Mouse (Mus musculus) kidney, embryonic 15.5 days (tissue): Measurements from ENCODE around the gene Fam172a. TPM values are rescaled to one million over a fixed set of nuclear protein-coding genes. Genes with fewer than 3 reads are reported as not detected.

Experiments
- ATAC-seq: fragments of 200-750 bp; cut with Nextera tagmentation; replicated peaks from 2 replicates; pipeline ENCODE4 v1.8.0; 2017; ENCODE audit warnings: moderate TSS enrichment; ENCODE audit not compliant: low FRiP score
- H3K27ac ChIP-seq: fragments of 300-500 bp; sonication (generic); 2 replicates; pipeline ENCODE4 v1.5.1; 2015; ENCODE audit warnings: mild to moderate bottlenecking, inconsistent platforms
- H3K27me3 ChIP-seq: fragments of 300-500 bp; sonication (generic); 2 replicates; pipeline ENCODE4 v1.6.1; 2015; ENCODE audit warnings: inconsistent platforms
- H3K36me3 ChIP-seq: fragments of 300-500 bp; sonication (generic); 2 replicates; pipeline ENCODE4 v1.6.1; 2015; ENCODE audit warnings: inconsistent platforms
- H3K4me1 ChIP-seq: fragments of 300-500 bp; sonication (generic); 2 replicates; pipeline ENCODE4 v1.6.1; 2015; ENCODE audit warnings: inconsistent platforms
- H3K4me2 ChIP-seq: fragments of 300-500 bp; sonication (generic); 2 replicates; pipeline ENCODE4 v1.6.1; 2015; ENCODE audit warnings: moderate library complexity, mild to moderate bottlenecking, inconsistent platforms
- H3K4me3 ChIP-seq: fragments of 300-500 bp; sonication (generic); replicated peaks from 2 replicates; pipeline ENCODE4 v1.5.1; 2015; ENCODE audit warnings: mild to moderate bottlenecking, inconsistent platforms
- H3K9ac ChIP-seq: fragments of 300-500 bp; sonication (generic); 2 replicates; pipeline ENCODE4 v1.6.1; 2015; ENCODE audit warnings: mild to moderate bottlenecking, inconsistent platforms
- H3K9me3 ChIP-seq: fragments of 300-500 bp; sonication (generic); replicated peaks from 2 replicates; pipeline ENCODE4 v1.6.1; 2016; ENCODE audit warnings: inconsistent platforms
- WGBS: fragments of 180-500 bp; shearing (Covaris S2); methylation state at CpG from one replicate; pipeline ENCODE4 v1.1.7; 2015; ENCODE audit warnings: mixed read lengths; 5-methylcytosine and 5-hydroxymethylcytosine counted together
- polyA plus RNA-seq: library from polyadenylated mRNA; unstranded; fragments of >200 nt; fragmentation: Nextera tagmentation; extraction: Ambion mirVana; gene quantifications from 2 replicates; pipeline ENCODE4 v1.2.1, GENCODE M21; 2015

Fam172a gene
- polyA plus RNA-seq, 1 experiment from 2014 or later = 27.2 TPM

DNA sequence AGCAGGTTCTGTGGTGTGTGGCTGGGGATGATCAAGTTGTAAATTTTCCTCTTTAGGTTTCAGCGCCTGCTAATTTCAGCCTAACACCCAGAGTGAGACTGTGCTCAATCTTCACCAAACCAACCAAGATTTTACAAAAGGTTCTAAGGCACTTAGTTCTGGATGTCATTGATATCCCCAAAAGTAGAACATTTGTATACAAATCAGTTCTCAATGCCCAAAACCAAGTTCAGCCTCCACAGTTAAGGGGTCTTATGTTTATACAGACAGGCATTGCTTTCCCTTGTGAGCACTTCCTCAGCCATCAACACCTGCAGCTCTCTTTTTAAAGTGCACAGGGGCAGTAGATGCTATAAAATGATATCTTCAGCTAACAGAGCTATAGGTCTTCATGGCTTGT lies 473.1 kb downstream of the Fam172a start:
- H3K27me3 ChIP-seq = peaks cover 91% of the 10 kb centered on the region
- H3K4me2 ChIP-seq = no peak overlapping the region
- no peak overlapping the region for H3K9ac ChIP-seq
- peaks cover 13% of the 10 kb centered on the region for H3K4me1 ChIP-seq
- no peak overlapping the region for H3K4me3 ChIP-seq
- H3K27ac ChIP-seq = no peak overlapping the region
- no peaks in the 10 kb centered on the region for H3K9me3 ChIP-seq
- H3K36me3 ChIP-seq = no peaks in the 10 kb centered on the region
- WGBS = 13% methylated on average over 1 of the region's 1 CpGs
- no peak for ATAC-seq

DNA sequence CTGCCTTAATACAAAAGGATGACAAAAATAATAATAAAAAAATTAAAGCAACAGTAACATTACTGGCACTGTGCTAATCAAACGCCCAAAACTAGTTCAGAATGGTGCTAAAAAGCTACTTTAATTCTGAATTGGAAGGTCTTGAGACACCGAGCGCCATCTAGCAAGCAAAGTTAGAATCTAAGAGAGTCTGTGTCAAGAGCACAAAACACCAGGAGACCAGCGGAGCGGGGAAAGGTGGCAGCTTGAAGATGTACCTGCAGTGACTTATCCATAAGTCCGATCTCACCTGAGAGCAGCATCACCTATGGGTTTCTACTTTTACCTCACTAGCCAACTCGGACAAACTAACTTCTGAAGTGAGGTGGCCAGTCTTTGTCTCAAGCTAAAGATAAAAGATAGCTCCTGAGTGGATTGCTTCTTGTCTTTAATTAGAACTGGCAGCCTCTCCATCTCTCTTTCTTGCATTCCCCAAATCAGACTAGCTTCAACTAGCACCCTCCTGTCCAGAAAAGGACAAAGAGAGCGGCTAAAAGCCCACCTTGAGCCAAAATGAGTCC lies 474.1 kb downstream of the Fam172a start:
- peaks cover 93% of the 10 kb centered on the region for H3K27me3 ChIP-seq
- H3K9ac ChIP-seq = no peak overlapping the region
- no peaks in the 10 kb centered on the region for H3K9me3 ChIP-seq
- no peak for ATAC-seq
- no peaks in the 10 kb centered on the region for H3K36me3 ChIP-seq
- no peak overlapping the region for H3K27ac ChIP-seq
- H3K4me3 ChIP-seq = no peak overlapping the region
- 6% methylated on average over 8 of the region's 8 CpGs for WGBS
- peaks cover 15% of the 10 kb centered on the region for H3K4me1 ChIP-seq
- H3K4me2 ChIP-seq = no peak overlapping the region

DNA sequence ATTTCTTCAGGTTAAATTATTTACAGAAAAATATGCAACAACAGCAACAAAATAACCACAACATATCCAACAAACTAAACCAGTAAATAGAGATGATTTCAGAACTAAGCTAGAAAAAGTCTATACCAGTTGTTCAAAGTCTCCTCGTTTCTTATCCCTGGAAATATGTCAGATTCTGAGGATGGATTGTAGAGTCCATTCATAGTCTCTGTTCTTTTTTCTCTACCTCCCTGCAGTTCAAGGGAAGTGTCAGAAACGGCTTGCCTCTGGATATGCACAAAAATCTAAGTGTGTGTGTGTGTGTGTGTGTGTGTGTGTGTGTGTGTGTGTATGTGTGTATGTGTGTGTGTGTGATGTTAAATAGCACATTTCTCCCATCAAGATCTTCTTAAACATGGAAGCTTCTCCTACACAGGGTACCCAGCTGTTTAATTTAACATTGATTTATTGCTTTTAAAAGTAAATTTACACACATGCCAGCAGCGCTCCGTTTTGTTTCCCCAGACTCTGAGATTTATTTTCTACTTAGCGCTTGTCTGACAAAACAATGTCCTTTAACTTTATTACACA lies 475.6 kb downstream of the Fam172a start:
- Histone ChIP-seq H3K4me2 (no peak overlapping the region), H3K36me3 (no peaks in the 10 kb centered on the region), H3K4me3 (no peak overlapping the region), H3K27ac (no peak overlapping the region), H3K27me3 (peaks cover 93% of the 10 kb centered on the region), H3K4me1 (peaks cover 24% of the 10 kb centered on the region), H3K9me3 (no peaks in the 10 kb centered on the region), H3K9ac (no peak overlapping the region)
- WGBS = 9% methylated on average over 5 of the region's 5 CpGs
- no peak for ATAC-seq

DNA sequence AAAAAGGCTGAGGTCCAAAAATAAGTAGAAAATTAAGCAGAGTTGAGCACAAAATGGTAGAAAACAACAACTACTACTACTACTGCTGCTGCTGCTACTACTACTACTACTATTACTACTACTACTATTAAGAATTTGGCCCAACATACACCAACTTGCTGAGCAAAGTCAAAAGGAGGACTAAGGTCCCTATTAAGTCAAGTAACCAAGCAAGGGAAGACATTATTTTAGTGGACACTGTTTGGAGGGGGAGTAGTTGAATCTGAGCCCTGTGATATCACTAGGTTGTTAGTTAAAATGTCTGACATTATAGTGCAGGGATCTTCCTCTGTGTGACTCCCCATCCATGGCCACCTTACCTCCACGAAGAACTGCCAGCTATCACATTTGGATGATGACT lies 476.2 kb downstream of the Fam172a start:
- Histone ChIP-seq H3K4me1 (peaks cover 24% of the 10 kb centered on the region), H3K9ac (no peak overlapping the region), H3K9me3 (no peaks in the 10 kb centered on the region), H3K27ac (no peak overlapping the region), H3K27me3 (peaks cover 93% of the 10 kb centered on the region), H3K4me2 (no peak overlapping the region), H3K36me3 (no peaks in the 10 kb centered on the region), H3K4me3 (no peak overlapping the region)
- 3% methylated on average over 1 of the region's 1 CpGs for WGBS
- no peak for ATAC-seq

DNA sequence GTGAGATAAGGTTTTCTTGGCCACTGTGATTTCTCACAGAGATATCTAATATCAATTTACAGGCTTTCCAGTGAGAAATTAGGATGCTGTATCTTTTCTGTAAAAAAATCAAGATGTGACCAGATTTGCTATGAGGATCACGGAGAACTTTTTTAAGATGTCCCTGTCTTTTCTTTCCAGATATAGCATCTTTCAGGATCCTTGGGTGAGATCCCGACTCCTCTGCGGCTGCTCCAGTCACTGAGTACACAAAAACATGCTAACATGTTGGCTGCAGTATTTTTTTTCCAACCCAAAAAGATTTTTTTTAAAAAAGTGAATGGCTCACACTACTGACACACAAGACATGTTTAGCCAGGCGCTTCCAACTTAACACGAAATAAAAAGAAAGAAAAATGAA lies 476.9 kb downstream of the Fam172a start:
- no peak for ATAC-seq
- Histone ChIP-seq H3K27ac (no peak overlapping the region), H3K4me1 (peaks cover 24% of the 10 kb centered on the region), H3K27me3 (peaks cover 95% of the 10 kb centered on the region), H3K36me3 (no peaks in the 10 kb centered on the region), H3K4me2 (peak overlapping the region; percentile 65), H3K9me3 (no peaks in the 10 kb centered on the region), H3K9ac (no peak overlapping the region), H3K4me3 (no peak overlapping the region)
- WGBS = 23% methylated on average over 5 of the region's 5 CpGs

DNA sequence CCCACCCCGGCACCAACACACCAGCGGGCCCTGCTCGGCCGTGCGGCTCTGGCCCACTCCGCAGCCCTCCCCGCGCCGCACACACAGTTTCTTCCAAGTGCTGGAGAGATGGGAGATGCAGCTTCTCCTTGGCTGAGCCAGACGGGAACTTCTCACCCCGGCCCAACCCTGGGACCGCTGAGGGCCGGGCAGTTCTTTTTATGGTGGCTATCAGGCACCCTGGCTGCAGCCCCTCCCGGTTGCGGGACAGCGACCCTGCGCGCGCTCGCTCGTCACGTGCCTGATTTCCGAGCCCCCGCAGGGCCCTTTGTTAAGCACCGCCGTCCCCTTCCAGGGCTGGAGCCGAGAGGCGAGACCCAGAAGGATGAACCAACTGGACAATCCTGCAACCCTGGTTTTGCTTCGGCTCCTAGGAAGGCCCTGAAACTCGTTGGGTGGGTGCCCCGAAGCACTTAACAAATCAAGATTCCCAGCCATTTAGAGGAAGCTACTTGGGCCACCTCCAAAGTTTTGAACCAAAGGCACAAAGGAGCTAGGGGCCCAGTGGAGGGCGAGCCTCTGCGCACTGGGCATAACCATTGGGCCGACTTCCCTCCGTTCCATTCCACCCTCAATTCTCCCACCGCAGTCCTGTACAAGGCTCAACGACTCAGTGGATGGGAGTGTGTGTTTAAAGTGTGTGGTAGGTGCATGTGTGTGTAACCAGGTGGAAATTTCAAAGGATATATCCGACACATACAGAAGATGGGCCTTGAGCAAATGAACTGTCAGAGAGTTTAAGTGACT lies 477.7 kb downstream of the Fam172a start:
- ATAC-seq = peak; percentile 41
- Histone ChIP-seq H3K4me3 (peak overlapping the region; percentile 40), H3K4me1 (peaks cover 24% of the 10 kb centered on the region), H3K4me2 (peak overlapping the region; percentile 65), H3K9me3 (no peaks in the 10 kb centered on the region), H3K27me3 (peaks cover 95% of the 10 kb centered on the region), H3K36me3 (no peaks in the 10 kb centered on the region), H3K9ac (peak overlapping the region; percentile 33), H3K27ac (no peak overlapping the region)
- 7% methylated on average over 38 of the region's 38 CpGs for WGBS

DNA sequence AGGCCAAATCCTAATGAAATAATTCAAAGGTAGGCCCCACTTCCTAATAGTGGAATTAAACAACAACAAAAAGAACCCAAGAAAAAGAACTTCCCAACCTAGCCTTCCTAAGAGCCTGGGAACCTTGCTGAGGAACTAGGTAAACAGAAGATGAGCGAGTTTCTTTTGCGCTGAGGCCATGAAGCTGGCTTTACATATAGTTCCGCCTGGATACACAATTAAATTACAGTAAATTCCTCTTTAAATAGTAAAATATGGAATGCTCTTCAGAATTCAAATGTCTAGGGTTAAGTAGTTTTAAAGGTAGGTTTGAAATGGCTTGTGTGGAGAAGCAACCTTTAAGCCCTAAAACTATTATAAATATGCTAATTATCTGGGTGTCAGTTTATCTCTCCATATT lies 478.4 kb downstream of the Fam172a start:
- peaks cover 27% of the 10 kb centered on the region for H3K4me1 ChIP-seq
- ATAC-seq = no peak
- H3K4me2 ChIP-seq = no peak overlapping the region
- H3K36me3 ChIP-seq = no peaks in the 10 kb centered on the region
- H3K27me3 ChIP-seq = peaks cover 95% of the 10 kb centered on the region
- no peak overlapping the region for H3K9ac ChIP-seq
- H3K4me3 ChIP-seq = no peak overlapping the region
- WGBS = 57% methylated on average over 3 of the region's 3 CpGs
- no peak overlapping the region for H3K27ac ChIP-seq
- no peaks in the 10 kb centered on the region for H3K9me3 ChIP-seq

DNA sequence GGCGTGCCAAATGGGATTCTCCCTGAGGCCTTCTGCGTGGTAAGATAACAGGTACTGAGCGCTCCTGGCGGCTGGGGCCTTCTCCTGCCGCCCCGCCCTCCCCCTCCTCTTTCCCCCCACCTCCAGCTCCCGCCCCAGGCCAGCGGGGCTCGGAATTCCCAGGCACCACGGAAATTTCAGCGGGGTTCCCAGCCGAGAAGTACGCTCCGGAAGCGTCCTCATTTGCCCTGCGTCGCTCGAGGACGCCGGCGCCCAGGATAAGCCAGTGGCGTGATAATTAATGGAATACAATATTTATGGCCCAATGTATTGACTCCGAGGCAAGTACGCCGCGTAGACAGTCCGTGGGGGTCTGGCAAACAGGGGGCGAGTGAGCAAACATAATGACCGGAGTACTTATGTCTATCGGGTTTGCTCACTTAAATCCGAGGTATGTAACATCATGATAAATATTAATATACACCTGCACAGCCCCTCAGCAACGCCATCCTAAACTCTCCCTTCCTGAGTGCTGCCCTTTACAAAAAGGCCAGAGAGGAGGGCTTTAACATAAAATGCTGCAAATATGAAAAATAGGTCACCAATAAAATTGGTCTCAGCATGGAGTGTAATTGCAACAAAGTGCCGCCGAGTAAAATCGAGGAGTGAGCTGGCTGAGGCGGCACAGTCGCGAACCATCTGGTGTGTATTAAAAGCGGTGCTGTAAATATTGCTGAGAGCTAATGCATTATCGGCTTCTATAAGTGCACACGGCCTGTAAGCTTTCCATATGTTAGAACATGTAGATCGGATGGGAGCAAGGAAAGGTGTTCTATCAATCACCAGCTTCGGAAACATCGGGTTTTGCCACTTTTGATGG lies 479.5 kb downstream of the Fam172a start:
- no peak overlapping the region for H3K9ac ChIP-seq
- H3K27ac ChIP-seq = no peak overlapping the region
- peak overlapping the region; percentile 37 for H3K4me3 ChIP-seq
- peaks cover 27% of the 10 kb centered on the region for H3K4me1 ChIP-seq
- peak; percentile 13; the same call in 1 of the 2 replicates for ATAC-seq
- under 1% methylated on average over 42 of the region's 44 CpGs for WGBS
- H3K4me2 ChIP-seq = peak overlapping the region; percentile 65
- no peaks in the 10 kb centered on the region for H3K36me3 ChIP-seq
- H3K27me3 ChIP-seq = peaks cover 94% of the 10 kb centered on the region
- H3K9me3 ChIP-seq = no peaks in the 10 kb centered on the region

DNA sequence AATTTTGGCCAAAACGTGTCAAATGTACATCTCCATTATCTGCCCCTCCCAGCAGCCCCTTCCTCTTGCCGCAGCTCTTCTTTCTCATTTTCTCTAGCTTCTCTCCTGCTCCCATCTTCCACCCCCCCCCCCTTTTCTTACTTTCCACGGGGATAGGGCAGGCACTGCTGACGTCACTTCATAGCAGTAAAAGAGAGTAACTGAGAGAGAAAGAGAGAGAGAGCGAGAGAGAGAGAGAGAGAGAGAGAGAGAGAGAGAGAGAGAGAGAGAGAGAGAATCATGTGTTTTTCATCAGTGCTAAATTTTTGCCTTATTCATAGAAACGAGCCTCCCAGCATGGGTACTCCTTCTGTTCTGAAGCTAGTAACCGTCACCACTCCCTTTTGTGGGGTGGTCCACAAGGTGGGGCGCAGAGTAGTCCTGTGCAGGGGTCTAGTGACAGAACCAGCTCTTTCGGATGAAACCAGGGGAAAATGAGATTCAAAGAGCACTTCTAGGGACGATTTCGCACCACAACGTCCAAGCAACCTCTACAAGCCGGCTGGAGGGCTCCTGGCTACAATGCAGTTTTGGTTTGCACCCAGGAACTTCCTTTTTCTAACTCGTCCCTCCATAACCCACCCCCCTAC lies 480.2 kb downstream of the Fam172a start:
- no peak overlapping the region for H3K9ac ChIP-seq
- peaks cover 94% of the 10 kb centered on the region for H3K27me3 ChIP-seq
- H3K27ac ChIP-seq = 0 out of 2 replicates have a peak overlapping the region, but pooled peaks have one; percentile 5
- ATAC-seq = no peak; the same call in 1 of the 2 replicates
- H3K4me1 ChIP-seq = peaks cover 27% of the 10 kb centered on the region
- H3K36me3 ChIP-seq = 0 out of 2 replicates have a peak, but pooled peaks cover 2% of the 10 kb centered on the region
- 6% methylated on average over 13 of the region's 14 CpGs for WGBS
- no peaks in the 10 kb centered on the region for H3K9me3 ChIP-seq
- peak overlapping the region; percentile 37 for H3K4me3 ChIP-seq
- peak overlapping the region; percentile 65 for H3K4me2 ChIP-seq

DNA sequence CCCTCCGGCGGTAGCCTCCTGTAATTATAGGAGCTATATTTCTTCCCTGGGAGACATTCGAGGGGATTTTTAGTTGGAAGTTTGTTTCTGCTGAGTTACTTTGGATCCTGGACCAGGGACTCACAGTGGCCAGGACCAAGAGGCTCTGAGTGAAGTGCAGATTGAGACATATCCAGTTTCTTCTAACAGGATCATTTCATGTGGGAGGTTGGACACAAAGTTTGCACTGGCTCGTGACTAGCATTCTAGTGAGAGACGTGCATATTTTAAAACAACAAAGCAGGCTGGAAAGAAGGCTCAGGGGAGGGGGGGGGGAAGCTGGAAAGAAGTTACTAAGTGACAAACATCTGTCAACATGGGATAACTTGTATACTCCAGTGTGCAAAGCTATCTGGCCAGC lies 481.2 kb downstream of the Fam172a start:
- peaks cover 12% of the 10 kb centered on the region; the same call in 1 of the 2 replicates for H3K36me3 ChIP-seq
- no peaks in the 10 kb centered on the region for H3K9me3 ChIP-seq
- H3K27ac ChIP-seq = no peak overlapping the region
- WGBS = 11% methylated on average over 5 of the region's 5 CpGs
- H3K4me3 ChIP-seq = no peak overlapping the region
- no peak overlapping the region for H3K9ac ChIP-seq
- no peak; the same call in 1 of the 2 replicates for ATAC-seq
- H3K4me1 ChIP-seq = peaks cover 28% of the 10 kb centered on the region
- H3K4me2 ChIP-seq = peak overlapping the region; percentile 65; the same call in 1 of the 2 replicates
- peaks cover 96% of the 10 kb centered on the region for H3K27me3 ChIP-seq

DNA sequence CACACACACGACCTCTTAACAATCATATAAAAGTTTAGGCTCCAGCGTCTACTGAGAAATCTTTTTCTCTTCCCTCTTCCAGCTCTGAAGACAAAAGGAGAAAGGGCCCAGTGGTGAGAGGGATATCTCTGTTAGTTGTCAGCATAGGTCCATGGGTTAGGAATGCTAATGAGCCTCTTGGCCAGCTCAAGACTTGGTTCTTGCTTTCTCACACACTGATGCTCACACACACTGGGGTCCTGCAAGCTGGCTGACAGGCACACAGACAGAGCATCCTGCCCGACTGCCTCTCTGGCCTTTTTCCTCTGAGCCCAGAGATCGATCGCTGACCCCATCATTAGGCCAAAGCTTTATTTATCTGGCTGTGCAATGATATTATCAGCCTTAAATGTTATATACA lies 482.2 kb downstream of the Fam172a start:
- WGBS = 33% methylated on average over 5 of the region's 5 CpGs
- no peak overlapping the region for H3K27ac ChIP-seq
- peaks cover 92% of the 10 kb centered on the region for H3K27me3 ChIP-seq

More for the DNA sequence above, 482.2 kb downstream of the Fam172a start:
- peaks cover 29% of the 10 kb centered on the region for H3K4me1 ChIP-seq
- H3K9me3 ChIP-seq = no peaks in the 10 kb centered on the region
- H3K4me2 ChIP-seq = no peak overlapping the region
- no peak overlapping the region for H3K4me3 ChIP-seq
- peaks cover 19% of the 10 kb centered on the region for H3K36me3 ChIP-seq
- no peak for ATAC-seq
- no peak overlapping the region for H3K9ac ChIP-seq
